Mouse (Mus musculus): Measurements from ENCODE around the gene Haghl. TPM values are rescaled to one million over a fixed set of nuclear protein-coding genes. Genes with fewer than 3 reads are reported as not detected.

Gene Haghl
- polyA plus RNA-seq, 1 experiment from 2014 or later = 37.9 TPM

GRCm38 (mm10) chr17:25773549-25774120 lies 11.8 kb downstream of the Haghl start, which contains the start of gene Narfl:
TSS of gene Narfl (plus strand) at chr17:25773776.
- H3K36me3 ChIP-seq = peaks cover 2% of the 10 kb centered on the region; the same call in 1 of the 2 replicates
- WGBS = under 1% methylated on average over 37 of the region's 37 CpGs
- H3K4me2 ChIP-seq (replicated peaks) = peak within 1 kb of the TSS; percentile 73
- H3K9ac ChIP-seq = peak within 1 kb of the TSS; percentile 84
- H3K4me3 ChIP-seq (replicated peaks) = peak within 1 kb of the TSS; percentile 68
- H3K4me1 ChIP-seq (replicated peaks) = peaks cover 7% of the 10 kb centered on the region
- peak; percentile 93 for ATAC-seq
- H3K9me3 ChIP-seq = no peaks in the 10 kb centered on the region
- H3K27ac ChIP-seq = no peak within 1 kb of the TSS
- no peaks in the 10 kb centered on the region for H3K27me3 ChIP-seq (replicated peaks)

- ATAC-seq = no peak
- no peak overlapping the region for H3K4me3 ChIP-seq (replicated peaks)
- H3K4me2 ChIP-seq (replicated peaks) = no peak overlapping the region
- no peak overlapping the region for H3K27ac ChIP-seq
- H3K4me1 ChIP-seq (replicated peaks) = peaks cover 3% of the 10 kb centered on the region
- WGBS = 51% methylated on average over 9 of the region's 9 CpGs
- H3K36me3 ChIP-seq = no peaks in the 10 kb centered on the region
- no peaks in the 10 kb centered on the region for H3K27me3 ChIP-seq (replicated peaks)
- H3K9me3 ChIP-seq = no peaks in the 10 kb centered on the region
- H3K9ac ChIP-seq = no peak overlapping the region
Observed at GRCm38 (mm10) chr17:25769331-25769730, 16.1 kb downstream of the Haghl start.

- H3K9me3 ChIP-seq = no peaks in the 10 kb centered on the region
- H3K4me1 ChIP-seq (replicated peaks) = no peaks in the 10 kb centered on the region
- H3K4me2 ChIP-seq (replicated peaks) = no peak overlapping the region
- 65% methylated on average over 5 of the region's 5 CpGs for WGBS
- no peak overlapping the region for H3K9ac ChIP-seq
- no peaks in the 10 kb centered on the region for H3K27me3 ChIP-seq (replicated peaks)
- ATAC-seq = no peak
- no peak overlapping the region for H3K4me3 ChIP-seq (replicated peaks)
- H3K36me3 ChIP-seq = no peaks in the 10 kb centered on the region
- H3K27ac ChIP-seq = no peak overlapping the region
Observed at GRCm38 (mm10) chr17:25765886-25766285, 19.6 kb downstream of the Haghl start.

- Histone ChIP-seq H3K9ac (no peak overlapping the region), H3K4me2 (replicated peaks) (no peak overlapping the region), H3K36me3 (no peaks in the 10 kb centered on the region), H3K27ac (no peak overlapping the region), H3K4me1 (replicated peaks) (no peaks in the 10 kb centered on the region), H3K4me3 (replicated peaks) (no peak overlapping the region), H3K27me3 (replicated peaks) (no peaks in the 10 kb centered on the region), H3K9me3 (no peaks in the 10 kb centered on the region)
- ATAC-seq = no peak
- 29% methylated on average over 3 of the region's 3 CpGs for whole genome bisulfite sequencing
Observed at GRCm38 (mm10) chr17:25762591-25762990, 22.9 kb downstream of the Haghl start.

GRCm38 (mm10) chr17:25761561-25761970 lies 23.9 kb downstream of the Haghl start:
- Histone ChIP-seq H3K4me3 (replicated peaks) (no peak overlapping the region), H3K27me3 (replicated peaks) (no peaks in the 10 kb centered on the region), H3K36me3 (no peaks in the 10 kb centered on the region), H3K4me2 (replicated peaks) (no peak overlapping the region), H3K27ac (no peak overlapping the region), H3K9ac (no peak overlapping the region), H3K9me3 (no peaks in the 10 kb centered on the region), H3K4me1 (replicated peaks) (no peaks in the 10 kb centered on the region; the same call in 1 of the 2 replicates)
- no peak for ATAC-seq
- WGBS = 51% methylated on average over 4 of the region's 4 CpGs

- Histone ChIP-seq H3K4me2 (replicated peaks) (no peak overlapping the region), H3K9ac (no peak overlapping the region), H3K27ac (no peak overlapping the region), H3K9me3 (no peaks in the 10 kb centered on the region), H3K4me1 (replicated peaks) (no peaks in the 10 kb centered on the region; the same call in 1 of the 2 replicates), H3K4me3 (replicated peaks) (no peak overlapping the region), H3K36me3 (no peaks in the 10 kb centered on the region), H3K27me3 (replicated peaks) (no peaks in the 10 kb centered on the region)
- 67% methylated on average over 8 of the region's 8 CpGs for WGBS
- no peak for ATAC-seq
Observed at GRCm38 (mm10) chr17:25760148-25760547, 25.3 kb downstream of the Haghl start.

- no peaks in the 10 kb centered on the region; the same call in 1 of the 2 replicates for H3K4me1 ChIP-seq (replicated peaks)
- H3K27me3 ChIP-seq (replicated peaks) = no peaks in the 10 kb centered on the region
- H3K36me3 ChIP-seq = no peaks in the 10 kb centered on the region
- H3K4me2 ChIP-seq (replicated peaks) = no peak overlapping the region
- no peak overlapping the region for H3K4me3 ChIP-seq (replicated peaks)
- H3K27ac ChIP-seq = no peak overlapping the region
- H3K9me3 ChIP-seq = no peaks in the 10 kb centered on the region
- no peak overlapping the region for H3K9ac ChIP-seq
- WGBS = 65% methylated on average over 3 of the region's 3 CpGs
- ATAC-seq = no peak
Observed at GRCm38 (mm10) chr17:25757691-25758090, 27.8 kb downstream of the Haghl start.

- WGBS = 66% methylated on average over 9 of the region's 9 CpGs
- H3K27ac ChIP-seq = peak overlapping the region; percentile 15; the same call in 1 of the 2 replicates
- H3K9me3 ChIP-seq = no peaks in the 10 kb centered on the region
Observed at GRCm38 (mm10) chr17:25756378-25757242, 28.9 kb downstream of the Haghl start.

GRCm38 (mm10) chr17:25755627-25756377 lies 29.7 kb downstream of the Haghl start:
- ATAC-seq = peak; percentile 57
- peaks cover 5% of the 10 kb centered on the region; the same call in 1 of the 2 replicates for H3K4me1 ChIP-seq (replicated peaks)
- no peaks in the 10 kb centered on the region for H3K36me3 ChIP-seq
- H3K9ac ChIP-seq = no peak overlapping the region
- 12% methylated on average over 4 of the region's 4 CpGs for WGBS
- no peak overlapping the region for H3K4me2 ChIP-seq (replicated peaks)
- no peak overlapping the region for H3K27ac ChIP-seq
- no peaks in the 10 kb centered on the region for H3K9me3 ChIP-seq
- no peaks in the 10 kb centered on the region for H3K27me3 ChIP-seq (replicated peaks)
- no peak overlapping the region for H3K4me3 ChIP-seq (replicated peaks)

More at GRCm38 (mm10) chr17:25756378-25757242, 28.9 kb downstream of the Haghl start:
- H3K4me3 ChIP-seq (replicated peaks) = no peak overlapping the region
- H3K36me3 ChIP-seq = no peaks in the 10 kb centered on the region
- peak; percentile 62; the same call in 1 of the 2 replicates for ATAC-seq
- peaks cover 1% of the 10 kb centered on the region; the same call in 1 of the 2 replicates for H3K4me1 ChIP-seq (replicated peaks)
- no peak overlapping the region for H3K4me2 ChIP-seq (replicated peaks)
- no peaks in the 10 kb centered on the region for H3K27me3 ChIP-seq (replicated peaks)
- no peak overlapping the region for H3K9ac ChIP-seq

GRCm38 (mm10) chr17:25755086-25755485 lies 30.4 kb downstream of the Haghl start:
- Histone ChIP-seq H3K4me1 (replicated peaks) (peaks cover 5% of the 10 kb centered on the region; the same call in 1 of the 2 replicates), H3K27me3 (replicated peaks) (no peaks in the 10 kb centered on the region), H3K4me3 (replicated peaks) (no peak overlapping the region), H3K9ac (no peak overlapping the region), H3K4me2 (replicated peaks) (no peak overlapping the region), H3K27ac (no peak overlapping the region), H3K36me3 (no peaks in the 10 kb centered on the region), H3K9me3 (no peaks in the 10 kb centered on the region)
- no peak for ATAC-seq
- WGBS = 77% methylated on average over 4 of the region's 4 CpGs

GRCm38 (mm10) chr17:25754241-25754640 lies 31.2 kb downstream of the Haghl start, which contains the start of gene Msln:
TSS of gene Msln (minus strand) at chr17:25754378.
- Histone ChIP-seq H3K27me3 (replicated peaks) (no peaks in the 10 kb centered on the region), H3K9me3 (no peaks in the 10 kb centered on the region), H3K36me3 (no peaks in the 10 kb centered on the region), H3K4me3 (replicated peaks) (no peak within 1 kb of the TSS), H3K4me1 (replicated peaks) (peaks cover 5% of the 10 kb centered on the region; the same call in 1 of the 2 replicates), H3K4me2 (replicated peaks) (no peak within 1 kb of the TSS), H3K9ac (no peak within 1 kb of the TSS), H3K27ac (no peak within 1 kb of the TSS)
- peak; percentile 37; the same call in 1 of the 2 replicates for ATAC-seq
- 78% methylated on average over 9 of the region's 9 CpGs for WGBS

GRCm38 (mm10) chr17:25751446-25751845 lies 34.0 kb downstream of the Haghl start:
- WGBS = 31% methylated on average over 5 of the region's 5 CpGs
- no peak for ATAC-seq
- Histone ChIP-seq H3K9me3 (no peaks in the 10 kb centered on the region), H3K27me3 (replicated peaks) (no peaks in the 10 kb centered on the region), H3K9ac (no peak overlapping the region), H3K4me1 (replicated peaks) (peaks cover 5% of the 10 kb centered on the region; the same call in 1 of the 2 replicates), H3K36me3 (no peaks in the 10 kb centered on the region), H3K27ac (no peak overlapping the region), H3K4me2 (replicated peaks) (no peak overlapping the region), H3K4me3 (replicated peaks) (no peak overlapping the region)

Data from intestine, embryonic 15.5 days (tissue).